Mouse (Mus musculus): Measurements from ENCODE around the gene Itgb5.

- TF ChIP-seq TAL1 (IDR thresholded peaks at IDR 0.05; ENCODE audit: low read length) (no peak), GATA1 (IDR thresholded peaks at IDR 0.05; ENCODE audit: low read length) (no peak)
These were observed 14.7 kb downstream of the Itgb5 start for GRCm38 (mm10) chr16:33844150-33844611.

Data from erythroblast, embryonic 14.5 days (primary cell).